Mouse (Mus musculus): Measurements from ENCODE around the gene Cdc7.

- TF ChIP-seq CTCF (IDR thresholded peaks at IDR 0.05; ENCODE audit: borderline replicate concordance, extremely low read depth, insufficient read depth, insufficient read length) (no peak), POLR2A (IDR thresholded peaks at IDR 0.05; ENCODE audit: borderline replicate concordance, extremely low read depth, insufficient read depth, insufficient read length, poor library complexity, severe bottlenecking) (no peak)
Observed at GRCm38 (mm10) chr5:107025371-107025770, 61.2 kb downstream of the Cdc7 start.

Data from brain, embryonic 14.5 days (tissue).